Mouse (Mus musculus) cerebellum, adult 11-12 months (tissue): ENCODE results near the gene Eloa.

Experiments
- DNase-seq: peaks from one replicate; pipeline ENCODE4 v3.0.0; 2022

The Eloa gene

DNA sequence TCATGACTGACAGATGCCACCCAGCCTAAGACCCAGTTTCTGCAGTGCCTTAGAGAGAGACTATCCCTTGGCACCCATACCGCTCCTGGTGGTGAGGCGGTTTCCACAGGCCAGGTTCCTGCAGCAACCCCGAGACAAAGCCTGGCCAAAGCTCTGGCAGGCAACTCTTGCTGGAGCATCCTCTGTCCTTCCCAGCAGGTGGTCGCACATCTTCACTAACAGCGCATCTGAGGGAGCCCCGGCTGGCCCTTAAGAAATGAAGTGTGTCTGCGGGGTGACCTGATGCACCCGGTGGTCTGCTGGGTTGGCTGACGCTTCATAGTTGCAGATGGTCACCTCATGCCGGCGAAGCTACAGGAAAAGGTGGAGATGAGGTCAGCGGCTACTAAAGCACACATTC lies 45.4 kb downstream of the Eloa start:
- peak; percentile 42 for DNase-seq

DNA sequence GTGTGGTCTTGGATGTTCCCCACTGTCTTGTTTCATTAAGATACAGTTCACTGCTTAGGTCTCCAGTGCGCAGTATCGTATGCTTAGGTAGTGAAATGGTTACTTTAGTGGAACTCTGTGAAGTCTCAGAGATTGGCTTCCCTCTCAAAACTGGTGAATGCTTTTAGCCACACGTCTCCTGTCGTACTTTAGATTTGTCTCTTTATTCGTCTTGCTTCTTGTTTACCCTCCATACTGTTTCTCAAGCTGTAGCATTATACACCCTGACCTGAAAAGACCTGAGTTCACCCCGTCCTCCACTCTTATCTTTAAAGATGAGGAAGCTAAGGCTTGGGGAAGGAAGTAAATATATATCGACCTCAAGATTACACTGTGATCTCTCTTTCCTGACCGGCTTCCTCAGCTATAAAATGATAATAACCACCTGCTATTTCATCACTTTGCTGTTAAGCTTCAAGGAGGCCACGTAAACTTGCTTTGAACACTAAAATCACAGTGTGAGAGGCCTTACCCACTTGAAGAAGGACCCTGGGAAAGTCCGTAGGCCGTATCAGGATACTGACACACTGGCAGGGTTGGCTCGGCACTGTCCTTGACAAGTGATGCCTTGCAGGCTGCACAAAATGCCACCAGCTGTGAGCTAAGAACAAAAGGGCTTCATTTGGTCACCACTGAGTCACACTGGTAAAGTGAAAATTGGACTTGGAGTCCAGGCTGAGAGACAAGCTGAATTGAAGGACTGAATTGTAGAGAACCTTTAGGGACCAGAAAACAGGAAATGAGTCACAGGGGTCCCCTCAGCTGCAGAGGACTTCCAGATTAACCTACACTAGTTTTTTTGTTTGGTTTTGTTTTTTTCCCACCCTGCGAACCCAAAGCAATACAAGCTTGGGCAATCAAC lies 48.4 kb downstream of the Eloa start:
- DNase-seq = peak; percentile 42

DNA sequence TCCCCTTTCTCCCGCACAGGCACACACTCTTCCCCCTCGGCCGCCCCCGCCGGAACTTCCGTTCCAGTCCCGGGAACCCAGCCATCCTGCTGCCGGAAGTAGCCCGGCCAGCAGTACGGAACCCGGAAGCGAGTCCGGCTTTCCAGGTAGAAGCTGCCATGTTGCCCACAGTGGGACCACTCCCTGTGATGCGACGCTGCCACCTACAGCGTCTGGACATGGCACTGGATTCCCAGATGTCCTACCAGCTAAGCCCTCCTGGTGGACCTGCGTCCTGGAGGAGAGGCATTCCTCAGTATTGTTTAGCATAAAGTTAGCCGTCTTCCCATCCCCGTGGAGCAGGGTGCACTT lies 49.0 kb downstream of the Eloa start, which contains the start of gene Lypla2:
Gene Lypla2 (minus strand): TSS at position 71 of the 351 bp plus-strand sequence.
- DNase-seq = peak; percentile 90

DNA sequence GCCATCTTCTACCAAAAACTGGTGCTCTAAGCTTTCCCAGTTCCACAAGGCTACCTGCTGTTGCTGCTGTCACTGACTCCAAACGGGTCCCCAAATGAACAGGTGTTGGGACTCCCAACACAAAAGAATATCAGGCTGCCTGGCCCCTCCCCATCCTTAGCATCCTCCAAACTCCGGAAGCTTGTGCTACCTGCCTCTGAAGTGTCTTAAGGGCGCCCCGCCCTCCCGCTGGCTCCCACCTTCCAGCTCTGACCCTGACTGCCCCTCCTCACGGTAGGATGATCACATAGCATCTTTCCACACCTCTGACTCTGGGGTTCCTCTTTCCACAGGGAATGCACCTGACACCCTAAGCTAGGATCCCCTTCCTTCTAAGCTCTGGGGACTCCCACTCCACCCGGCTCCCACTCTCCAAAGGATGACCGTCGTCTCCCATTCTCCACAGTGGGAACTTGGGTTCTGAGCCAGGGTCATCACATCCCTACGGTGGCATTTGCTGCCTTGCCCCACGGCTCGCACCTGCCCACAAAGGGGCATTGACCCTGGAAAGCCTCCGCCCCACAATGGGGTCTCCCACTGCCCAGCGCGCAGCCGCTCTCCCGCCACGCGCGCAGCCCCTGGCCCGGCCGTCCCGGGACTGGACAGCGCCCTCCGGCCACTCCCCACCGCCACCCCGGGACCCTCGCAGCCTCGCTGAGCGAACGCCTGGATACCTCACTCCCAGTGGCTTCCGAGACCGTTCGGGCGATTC lies 49.6 kb downstream of the Eloa start:
- peak; percentile 61 for DNase-seq

DNA sequence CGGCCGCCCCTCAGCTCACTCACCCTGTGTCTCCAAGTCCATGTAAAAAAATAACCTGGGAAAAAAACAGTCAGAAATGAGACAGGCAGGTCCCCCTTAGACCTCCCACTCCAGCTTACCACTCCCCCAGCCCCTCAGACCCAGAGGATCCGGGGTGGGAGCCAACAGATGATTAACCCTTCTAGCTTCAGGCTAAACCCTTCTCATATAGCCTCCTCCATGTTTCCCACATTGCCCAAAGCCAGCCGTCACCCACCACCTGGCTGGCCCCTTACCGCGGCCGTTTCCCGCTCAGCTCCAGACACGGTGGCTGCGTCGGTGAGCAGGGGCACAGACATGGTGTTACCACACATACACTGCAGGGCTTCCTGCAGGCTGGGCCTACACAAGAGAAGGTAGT lies 51.0 kb downstream of the Eloa start:
- DNase-seq = peak; percentile 27

DNA sequence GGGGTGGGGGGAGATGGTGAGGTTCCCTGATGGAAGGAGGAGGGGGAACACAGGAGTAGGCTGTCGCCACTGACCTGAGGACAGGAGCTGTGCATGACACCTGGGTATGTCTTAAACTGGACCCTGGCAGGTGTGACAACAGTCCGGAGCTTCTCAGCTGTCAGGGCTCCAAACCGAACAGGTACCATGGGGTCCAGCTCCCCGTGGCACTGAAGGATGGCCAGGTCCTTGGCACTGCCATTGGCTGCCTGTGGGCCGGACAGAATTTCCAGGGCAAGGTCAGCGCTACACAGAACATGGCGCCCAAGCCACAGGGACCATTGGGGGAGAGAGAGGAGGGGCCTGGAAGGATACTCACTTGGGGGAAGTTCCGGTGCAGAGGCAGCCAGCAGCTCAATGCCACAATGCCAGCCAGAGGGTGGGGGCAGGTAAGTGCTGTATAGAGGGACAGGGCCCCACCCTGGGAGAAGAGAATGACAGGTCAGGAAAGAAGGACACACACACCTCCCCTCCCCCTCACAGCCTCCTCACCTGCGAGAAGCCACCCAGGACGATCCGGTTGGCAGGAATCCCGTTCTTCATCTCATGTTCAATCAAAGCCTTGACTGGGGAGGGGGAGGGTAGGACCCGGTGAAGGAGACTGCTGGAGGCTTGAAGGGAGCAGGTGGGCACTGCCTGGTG lies 52.4 kb downstream of the Eloa start:
- DNase-seq = peak; percentile 57

DNA sequence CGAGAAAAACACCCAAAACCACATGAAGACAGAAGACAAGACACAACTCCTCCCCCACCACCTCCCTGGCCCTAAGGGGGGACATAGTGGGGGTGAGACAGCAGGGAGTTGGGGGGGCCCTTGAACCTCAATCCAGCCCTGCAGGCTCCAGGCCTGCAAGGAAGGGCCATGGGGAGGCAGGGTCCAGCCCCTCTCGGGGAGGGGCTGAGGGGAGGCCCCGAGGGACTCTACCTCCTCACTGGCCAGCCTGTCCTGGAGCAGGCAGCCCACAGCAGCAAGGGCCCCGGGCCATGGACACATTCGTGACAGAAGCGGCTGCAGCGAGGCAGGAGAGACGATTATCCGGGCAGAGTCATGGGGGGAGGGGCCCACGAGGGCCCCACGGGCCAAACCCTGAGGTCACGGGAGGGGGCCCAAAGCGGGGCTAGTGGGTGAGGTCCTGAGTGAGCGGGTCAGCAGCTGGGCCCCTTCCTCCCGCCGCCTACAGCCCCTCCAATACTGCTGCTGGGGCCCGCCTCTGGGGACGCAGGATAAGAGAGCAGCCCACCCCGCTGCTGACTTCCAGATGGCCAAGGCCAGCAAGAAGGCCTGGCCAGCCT lies 53.2 kb downstream of the Eloa start:
- peak; percentile 60 for DNase-seq

DNA sequence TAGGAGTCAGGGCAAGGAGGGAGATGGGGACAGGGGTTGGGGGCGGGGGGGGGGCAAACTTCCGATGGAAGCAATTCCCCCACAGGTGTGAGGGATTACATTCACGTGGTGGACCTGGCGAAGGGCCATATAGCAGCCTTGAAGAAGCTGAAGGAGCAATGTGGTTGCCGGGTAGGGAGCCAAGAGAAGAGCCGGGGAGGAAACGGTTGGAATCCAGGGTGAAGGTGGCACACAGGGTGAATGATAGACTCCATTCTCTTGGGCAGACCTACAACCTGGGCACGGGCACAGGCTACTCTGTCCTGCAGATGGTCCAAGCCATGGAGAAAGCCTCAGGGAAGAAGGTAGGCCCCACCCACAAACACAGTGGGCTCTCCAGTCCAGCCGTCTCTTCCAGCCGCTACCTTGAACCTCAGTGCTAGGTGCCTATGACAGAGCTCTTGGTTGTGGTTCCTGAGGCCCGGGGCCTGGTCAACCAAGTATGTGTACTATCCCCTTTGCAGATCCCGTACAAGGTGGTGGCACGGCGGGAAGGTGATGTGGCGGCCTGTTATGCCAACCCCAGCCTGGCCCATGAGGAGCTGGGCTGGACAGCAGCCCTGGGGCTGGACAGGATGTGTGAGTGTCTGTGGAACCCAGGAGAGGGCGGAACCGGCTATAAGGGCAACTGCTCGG lies 54.3 kb downstream of the Eloa start:
- DNase-seq = peak; percentile 60

DNA sequence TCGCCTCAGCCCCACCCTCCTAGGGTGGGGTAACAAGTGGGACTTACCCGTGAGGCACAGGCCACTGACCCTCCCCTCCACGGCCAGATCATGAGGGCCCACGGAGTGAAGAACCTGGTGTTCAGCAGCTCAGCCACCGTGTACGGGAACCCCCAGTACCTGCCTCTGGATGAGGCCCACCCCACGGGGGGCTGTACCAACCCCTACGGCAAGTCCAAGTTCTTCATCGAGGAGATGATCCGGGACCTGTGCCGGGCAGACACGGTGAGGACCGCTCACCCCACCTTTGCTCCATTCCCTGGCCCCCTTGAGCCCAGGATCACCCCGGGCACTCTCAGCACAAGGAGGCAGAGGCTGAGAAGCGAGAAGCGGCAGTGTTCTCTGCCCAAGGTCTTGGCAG lies 55.3 kb downstream of the Eloa start:
- peak; percentile 59 for DNase-seq

DNA sequence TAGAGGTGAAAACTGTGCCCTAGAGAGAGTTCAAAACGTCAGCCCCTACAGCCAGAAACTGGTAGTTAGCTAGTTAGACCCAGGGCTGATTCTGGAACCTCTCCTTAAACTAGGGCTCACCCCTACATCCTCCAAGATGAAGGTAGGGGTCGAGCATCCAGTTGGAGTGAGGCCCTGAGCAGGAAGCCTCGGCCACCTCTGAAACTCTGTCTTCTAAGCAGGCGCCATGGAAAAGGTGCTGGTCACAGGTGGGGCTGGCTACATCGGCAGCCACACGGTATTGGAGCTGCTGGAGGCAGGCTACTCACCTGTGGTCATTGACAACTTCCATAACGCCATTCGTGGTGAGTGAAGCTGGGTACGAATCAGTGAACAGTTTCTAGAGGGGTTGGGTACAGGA lies 56.5 kb downstream of the Eloa start:
- peak; percentile 38 for DNase-seq

DNA sequence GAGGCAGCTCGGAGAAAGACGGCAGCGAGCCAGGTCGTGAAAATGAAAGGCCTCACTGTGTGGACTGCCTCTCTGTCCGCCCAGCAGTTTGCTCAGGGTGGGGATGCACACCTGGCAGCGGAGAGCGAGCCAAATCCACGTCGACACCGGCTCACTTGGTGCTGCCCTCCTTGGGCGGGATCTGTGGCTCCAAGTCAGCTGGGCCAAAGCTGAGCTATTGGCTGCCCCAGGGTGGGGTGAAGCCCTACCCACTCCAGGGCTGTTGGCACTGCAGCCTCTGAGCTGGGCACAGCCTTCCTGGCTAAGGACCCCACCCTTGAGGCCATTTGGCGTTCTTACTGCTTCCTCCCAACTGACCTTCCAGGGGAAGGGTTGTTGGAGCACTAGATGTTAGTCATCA lies 57.1 kb downstream of the Eloa start:
- peak; percentile 83 for DNase-seq

DNA sequence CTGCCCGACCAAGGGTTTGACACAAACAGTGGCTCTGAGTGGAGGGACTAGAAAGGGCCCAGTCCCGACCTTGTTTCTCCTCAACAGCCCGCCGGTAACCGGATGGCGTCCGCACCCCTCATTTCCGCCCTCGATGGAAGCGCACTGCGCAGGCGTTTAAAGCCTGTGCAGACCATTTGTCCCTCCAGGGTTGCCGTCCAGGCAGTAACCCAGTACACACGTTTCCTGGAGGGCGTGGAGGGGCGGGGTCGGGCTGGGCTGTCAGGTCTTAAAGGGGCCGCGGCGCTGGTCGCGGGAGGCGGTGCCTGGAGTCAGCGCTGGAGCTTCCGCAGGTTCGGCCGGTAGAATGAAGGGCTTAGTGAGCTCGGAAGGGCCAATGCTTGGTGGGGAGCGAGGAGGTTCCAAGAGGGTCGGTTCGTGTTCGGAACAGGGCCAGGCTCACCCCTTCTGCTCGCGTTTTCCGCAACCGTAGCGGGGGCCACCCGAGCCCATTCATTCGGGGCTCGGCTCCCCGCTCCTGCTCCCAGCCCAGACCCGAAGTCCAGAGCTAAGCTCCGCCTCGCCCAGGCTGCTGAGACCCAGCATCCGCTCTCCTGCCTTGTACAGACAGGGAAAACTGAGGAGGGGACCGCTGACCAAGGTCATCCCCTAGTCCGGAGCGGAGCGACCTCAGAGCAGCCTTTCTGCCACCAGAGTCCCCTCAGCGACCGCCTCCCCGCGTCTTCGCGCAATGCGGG lies 57.9 kb downstream of the Eloa start, which contains the start of gene Gale:
Gene Gale (plus strand): TSS at position 271 of the 737 bp plus-strand sequence.
- DNase-seq = peak; percentile 95

DNA sequence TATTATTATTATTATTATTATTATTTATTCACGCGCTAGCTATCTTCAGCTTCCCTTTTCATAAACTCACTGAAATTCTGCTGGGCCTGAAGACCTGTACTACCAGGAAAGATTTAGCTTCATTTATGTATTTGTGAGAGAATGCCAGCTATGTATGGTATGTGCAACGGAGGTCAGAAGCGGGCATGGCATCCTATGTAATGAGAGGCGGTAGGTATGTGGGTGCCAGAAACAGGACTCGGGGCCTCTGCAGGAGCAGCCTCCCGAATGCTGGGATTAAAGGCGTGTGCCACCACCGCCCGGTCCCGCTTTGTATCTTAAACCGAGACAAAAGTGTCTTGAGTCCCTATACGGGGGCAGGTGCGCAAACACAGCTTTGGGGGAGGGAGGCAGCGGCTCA lies 58.6 kb downstream of the Eloa start:
- no peak for DNase-seq

DNA sequence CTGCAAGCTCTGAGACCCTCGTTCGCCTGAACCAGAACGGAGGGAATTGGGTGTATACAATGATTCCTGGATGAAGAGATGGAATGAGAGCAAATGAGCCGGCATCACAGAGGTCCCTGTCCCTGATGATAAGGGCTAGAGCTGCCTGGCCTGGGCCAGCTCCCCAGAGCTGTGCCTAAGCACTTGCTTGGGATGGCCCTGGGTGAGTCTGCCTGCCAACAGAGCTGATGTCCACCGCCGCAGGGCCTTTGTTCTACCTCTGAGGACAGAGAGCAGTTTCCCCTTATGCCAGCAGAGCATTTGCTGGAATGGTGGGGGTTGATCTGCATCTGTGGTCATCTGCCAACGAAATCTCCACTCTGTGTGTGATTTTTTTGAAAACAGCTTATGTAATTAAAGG lies 59.4 kb downstream of the Eloa start:
- DNase-seq = peak; percentile 63

DNA sequence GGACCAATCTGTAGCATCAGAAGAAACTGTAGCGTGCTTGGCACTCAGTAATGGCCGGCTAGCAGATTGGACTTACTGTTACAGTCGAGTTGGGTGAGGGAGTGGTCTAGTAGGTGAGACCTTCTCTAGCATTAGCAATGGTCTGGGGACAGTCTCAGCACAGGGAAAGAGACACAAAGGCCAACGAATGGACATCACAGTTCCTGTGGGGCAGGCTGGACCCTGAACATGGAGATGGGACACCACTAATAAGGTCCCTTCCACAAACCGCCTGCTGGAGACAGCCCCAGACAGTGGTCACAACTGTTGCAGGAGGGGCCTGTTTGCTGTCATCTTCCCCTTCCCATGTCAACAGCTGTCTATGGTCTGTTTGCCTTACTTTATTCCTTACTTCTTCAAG lies 59.9 kb downstream of the Eloa start:
- DNase-seq = peak; percentile 42

DNA sequence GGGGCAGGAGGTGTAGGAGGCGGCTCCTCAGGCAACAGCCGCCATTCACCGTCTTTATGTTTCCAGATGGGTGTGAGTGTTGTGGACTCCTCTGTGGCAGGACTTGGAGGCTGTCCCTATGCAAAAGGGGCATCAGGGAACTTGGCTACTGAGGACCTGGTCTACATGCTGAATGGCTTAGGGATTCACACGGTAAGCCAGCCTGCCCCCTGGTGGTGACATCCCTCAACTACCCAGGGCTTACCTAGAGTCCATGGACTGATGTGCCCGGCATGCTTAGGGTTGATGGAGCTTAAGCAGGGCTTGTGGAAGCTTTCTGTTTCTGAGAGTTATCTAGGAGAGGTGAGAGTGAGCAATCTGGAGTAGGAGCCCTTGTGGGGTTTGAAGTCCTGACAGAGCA lies 60.8 kb downstream of the Eloa start:
- peak; percentile 76 for DNase-seq

DNA sequence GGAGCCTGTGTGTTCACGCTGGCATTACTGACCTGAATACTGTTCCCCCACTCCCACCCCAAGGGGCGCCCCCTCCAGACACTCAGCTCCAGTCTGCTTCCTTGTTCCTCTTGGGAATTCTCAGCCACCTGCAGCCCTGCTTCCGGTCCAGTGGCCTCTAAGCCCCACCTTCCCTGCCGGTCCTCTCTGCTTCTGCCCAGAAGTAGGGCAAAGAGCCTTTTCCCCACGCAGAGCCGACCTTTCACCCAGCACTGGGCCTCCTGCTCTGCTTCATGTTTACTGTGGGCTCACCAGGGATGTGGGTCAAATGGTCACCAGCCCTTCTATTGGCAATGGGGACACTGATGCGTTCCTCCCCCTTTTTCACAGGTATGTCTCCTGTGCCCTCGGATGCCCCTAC lies 63.2 kb downstream of the Eloa start:
- no peak for DNase-seq

DNA sequence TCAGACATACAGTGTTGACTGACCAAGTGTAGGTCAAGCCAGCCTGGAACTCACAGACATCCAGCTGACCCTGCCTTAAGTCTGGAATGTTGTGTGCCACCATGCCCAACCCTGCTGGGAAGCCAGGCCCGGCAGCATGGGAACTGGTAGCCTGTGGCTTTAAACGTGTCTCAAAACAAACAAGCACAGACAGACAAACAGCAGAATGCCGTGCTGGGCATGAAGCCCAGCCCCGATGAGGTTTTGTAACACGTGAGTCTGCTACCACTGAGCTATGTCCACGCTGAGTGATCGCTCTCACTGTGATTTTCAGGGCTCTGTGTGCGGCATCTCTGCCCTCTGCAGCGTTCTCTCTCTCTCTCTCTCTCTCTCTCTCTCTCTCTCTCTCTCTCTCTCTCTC lies 65.7 kb downstream of the Eloa start:
- DNase-seq = no peak

DNA sequence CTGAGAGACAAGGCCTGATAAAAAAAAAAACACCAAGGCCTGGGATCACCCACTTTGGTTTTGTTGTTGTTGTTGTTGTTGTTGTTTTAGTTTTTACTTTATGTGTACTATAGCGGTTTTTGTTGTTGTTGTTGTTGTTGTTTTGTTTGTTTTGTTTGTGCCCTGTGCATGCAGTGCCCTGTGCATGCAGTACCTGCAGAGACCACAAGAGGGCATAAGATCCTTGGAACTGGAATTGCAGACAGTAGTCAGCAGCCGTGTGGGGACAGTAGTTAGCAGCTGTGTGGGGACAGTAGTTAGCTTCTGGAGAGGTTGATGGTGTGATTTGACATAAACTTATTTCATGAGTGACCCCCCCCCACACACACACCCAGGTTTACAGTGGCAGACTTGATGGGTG lies 67.3 kb downstream of the Eloa start:
- peak; percentile 61 for DNase-seq
